Mouse (Mus musculus) G1E (cell line): ENCODE measurements around the gene Vmn1r196.

Experiments used
- GATA1 ChIP-seq: IDR thresholded peaks from 2 replicates; pipeline ENCODE4 v1.6.1; 2012; ENCODE audit warnings: borderline replicate concordance, low read length, inconsistent platforms, mixed read lengths
- POLR2AphosphoS5 ChIP-seq: IDR thresholded peaks from 2 replicates; pipeline ENCODE4 v1.6.1; 2012; ENCODE audit warnings: low read depth, low read length, inconsistent platforms; ENCODE audit not compliant: insufficient replicate concordance

DNA sequence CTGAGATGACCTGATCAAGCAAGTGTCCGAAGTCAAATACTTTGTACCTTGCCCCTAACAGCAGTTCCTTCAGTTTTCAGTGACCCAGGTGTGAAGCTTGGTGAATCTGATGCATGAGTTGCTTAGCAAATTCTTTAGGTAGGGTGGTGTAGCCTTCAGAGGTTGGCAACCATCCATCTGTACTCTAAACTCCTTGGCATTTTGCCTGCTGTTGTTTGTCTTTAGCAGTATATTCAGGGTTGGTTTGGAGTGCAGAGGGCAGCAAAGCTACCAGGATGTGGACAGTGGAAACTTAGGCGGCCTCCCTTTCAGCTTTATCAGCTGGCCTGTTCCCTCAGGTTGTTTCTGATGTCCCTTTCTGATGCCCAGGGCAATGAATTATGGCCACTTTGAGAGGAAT is 25.6 kb downstream of the Vmn1r196 start:
- TF ChIP-seq GATA1 (no peak), POLR2AphosphoS5 (no peak)
